Mouse (Mus musculus): ENCODE data around the gene Gpr65. TPM values are rescaled to one million over a fixed set of nuclear protein-coding genes. Genes with fewer than 3 reads are reported as not detected.

The Gpr65 gene
- polyA plus RNA-seq, 1 experiment from 2014 or later, result 0.10 TPM

GRCm38 (mm10) chr12:98252417-98252816, 16.0 kb upstream of the Gpr65 start:
- no peak overlapping the region for H3K27ac ChIP-seq (ENCODE audit: low read depth, low read length)
- no peak for DNase-seq (ENCODE audit: low spot score)

GRCm38 (mm10) chr12:98255373-98255995, 13.0 kb upstream of the Gpr65 start:
- 84% methylated on average over 13 of the region's 13 CpGs for WGBS
- no peak overlapping the region for H3K4me2 ChIP-seq (ENCODE audit: low read length)
- no peak for DNase-seq (ENCODE audit: low spot score)
- no peak overlapping the region for H3K4me3 ChIP-seq (ENCODE audit: low read depth, low read length)
- no peaks in the 10 kb centered on the region for H3K9me3 ChIP-seq (replicated peaks; ENCODE audit: control insufficient read depth, low read length)
- H3K9ac ChIP-seq (ENCODE audit: low read length), result no peak overlapping the region
- peaks cover under 1% of the 10 kb centered on the region; the same call in 1 of the 2 replicates for H3K36me3 ChIP-seq (ENCODE audit: control insufficient read depth, insufficient read depth, low read length)
- no peak for ATAC-seq
- H3K27ac ChIP-seq (ENCODE audit: low read depth, low read length), result no peak overlapping the region
- no peaks in the 10 kb centered on the region for H3K27me3 ChIP-seq (replicated peaks; ENCODE audit: control insufficient read depth, insufficient read depth, low read length)
- H3K4me1 ChIP-seq (ENCODE audit: control insufficient read depth, insufficient read depth, low read length), result no peaks in the 10 kb centered on the region

More at GRCm38 (mm10) chr12:98252417-98252816, 16.0 kb upstream of the Gpr65 start:
- 81% methylated on average over 2 of the region's 2 CpGs for WGBS
- no peak overlapping the region for H3K4me3 ChIP-seq (ENCODE audit: low read depth, low read length)
- no peak overlapping the region for H3K4me2 ChIP-seq (ENCODE audit: low read length)
- no peak for ATAC-seq
- no peaks in the 10 kb centered on the region for H3K27me3 ChIP-seq (replicated peaks; ENCODE audit: control insufficient read depth, insufficient read depth, low read length)
- no peaks in the 10 kb centered on the region for H3K9me3 ChIP-seq (replicated peaks; ENCODE audit: control insufficient read depth, low read length)
- no peaks in the 10 kb centered on the region for H3K4me1 ChIP-seq (ENCODE audit: control insufficient read depth, insufficient read depth, low read length)
- H3K36me3 ChIP-seq (ENCODE audit: control insufficient read depth, insufficient read depth, low read length), result peaks cover 4% of the 10 kb centered on the region; the same call in 1 of the 2 replicates
- H3K9ac ChIP-seq (ENCODE audit: low read length), result no peak overlapping the region

GRCm38 (mm10) chr12:98258371-98258844, 10.0 kb upstream of the Gpr65 start:
- H3K27me3 ChIP-seq (replicated peaks; ENCODE audit: control insufficient read depth, insufficient read depth, low read length), result no peaks in the 10 kb centered on the region
- H3K4me3 ChIP-seq (ENCODE audit: low read depth, low read length), result peak overlapping the region; percentile 70
- peak overlapping the region; percentile 92 for H3K9ac ChIP-seq (ENCODE audit: low read length)
- H3K36me3 ChIP-seq (ENCODE audit: control insufficient read depth, insufficient read depth, low read length), result no peaks in the 10 kb centered on the region
- ATAC-seq (no peak), DNase-seq (ENCODE audit: low spot score) (no peak)
- under 1% methylated on average over 6 of the region's 8 CpGs for WGBS
- peak overlapping the region; percentile 95 for H3K27ac ChIP-seq (ENCODE audit: low read depth, low read length)
- no peaks in the 10 kb centered on the region for H3K9me3 ChIP-seq (replicated peaks; ENCODE audit: control insufficient read depth, low read length)
- H3K4me1 ChIP-seq (ENCODE audit: control insufficient read depth, insufficient read depth, low read length), result no peaks in the 10 kb centered on the region
- peak overlapping the region; percentile 57 for H3K4me2 ChIP-seq (ENCODE audit: low read length)

- Histone ChIP-seq H3K4me2 (ENCODE audit: low read length) (peak within 1 kb of the TSS; percentile 57), H3K9me3 (replicated peaks; ENCODE audit: control insufficient read depth, low read length) (no peaks in the 10 kb centered on the region), H3K27me3 (replicated peaks; ENCODE audit: control insufficient read depth, insufficient read depth, low read length) (no peaks in the 10 kb centered on the region), H3K27ac (ENCODE audit: low read depth, low read length) (peak within 1 kb of the TSS; percentile 95), H3K9ac (ENCODE audit: low read length) (peak within 1 kb of the TSS; percentile 92), H3K4me3 (ENCODE audit: low read depth, low read length) (peak within 1 kb of the TSS; percentile 70), H3K4me1 (ENCODE audit: control insufficient read depth, insufficient read depth, low read length) (no peaks in the 10 kb centered on the region), H3K36me3 (ENCODE audit: control insufficient read depth, insufficient read depth, low read length) (no peaks in the 10 kb centered on the region)
- DNase-seq (ENCODE audit: low spot score) (peak; percentile 94), ATAC-seq (peak; percentile 95)
- WGBS, result under 1% methylated on average over 73 of the region's 76 CpGs
Measured at GRCm38 (mm10) chr12:98258845-98259517, 9.5 kb upstream of the Gpr65 start, which contains the start of gene Galc. Gene Galc (minus strand): TSS chr12:98259459.

GRCm38 (mm10) chr12:98259518-98259852, 8.9 kb upstream of the Gpr65 start:
- WGBS, result 4% methylated on average over 12 of the region's 12 CpGs
- peak overlapping the region; percentile 95; the same call in 1 of the 2 replicates for H3K27ac ChIP-seq (ENCODE audit: low read depth, low read length)
- H3K4me1 ChIP-seq (ENCODE audit: control insufficient read depth, insufficient read depth, low read length), result no peaks in the 10 kb centered on the region
- H3K36me3 ChIP-seq (ENCODE audit: control insufficient read depth, insufficient read depth, low read length), result no peaks in the 10 kb centered on the region
- H3K4me3 ChIP-seq (ENCODE audit: low read depth, low read length), result peak overlapping the region; percentile 70
- no peak for DNase-seq (ENCODE audit: low spot score)
- peak overlapping the region; percentile 57 for H3K4me2 ChIP-seq (ENCODE audit: low read length)
- no peak for ATAC-seq
- H3K9me3 ChIP-seq (replicated peaks; ENCODE audit: control insufficient read depth, low read length), result no peaks in the 10 kb centered on the region
- H3K9ac ChIP-seq (ENCODE audit: low read length), result peak overlapping the region; percentile 92
- no peaks in the 10 kb centered on the region for H3K27me3 ChIP-seq (replicated peaks; ENCODE audit: control insufficient read depth, insufficient read depth, low read length)

- no peak overlapping the region for H3K4me3 ChIP-seq (ENCODE audit: low read depth, low read length)
- no peak for DNase-seq (ENCODE audit: low spot score)
- 88% methylated on average over 9 of the region's 9 CpGs for WGBS
- H3K4me1 ChIP-seq (ENCODE audit: control insufficient read depth, insufficient read depth, low read length), result no peaks in the 10 kb centered on the region
- H3K9me3 ChIP-seq (replicated peaks; ENCODE audit: control insufficient read depth, low read length), result no peaks in the 10 kb centered on the region
- H3K27me3 ChIP-seq (replicated peaks; ENCODE audit: control insufficient read depth, insufficient read depth, low read length), result no peaks in the 10 kb centered on the region
- H3K9ac ChIP-seq (ENCODE audit: low read length), result no peak overlapping the region
- no peak for ATAC-seq
- no peaks in the 10 kb centered on the region for H3K36me3 ChIP-seq (ENCODE audit: control insufficient read depth, insufficient read depth, low read length)
- H3K4me2 ChIP-seq (ENCODE audit: low read length), result no peak overlapping the region
- H3K27ac ChIP-seq (ENCODE audit: low read depth, low read length), result no peak overlapping the region
Measured at GRCm38 (mm10) chr12:98265697-98266096, 2.7 kb upstream of the Gpr65 start.

- H3K4me2 ChIP-seq (ENCODE audit: low read length), result no peak overlapping the region
- ATAC-seq, result no peak
- no peaks in the 10 kb centered on the region for H3K27me3 ChIP-seq (replicated peaks; ENCODE audit: control insufficient read depth, insufficient read depth, low read length)
- no peak for DNase-seq (ENCODE audit: low spot score)
- no peak overlapping the region for H3K9ac ChIP-seq (ENCODE audit: low read length)
- H3K4me3 ChIP-seq (ENCODE audit: low read depth, low read length), result no peak overlapping the region
- no peaks in the 10 kb centered on the region for H3K36me3 ChIP-seq (ENCODE audit: control insufficient read depth, insufficient read depth, low read length)
- 85% methylated on average over 17 of the region's 17 CpGs for WGBS
- H3K9me3 ChIP-seq (replicated peaks; ENCODE audit: control insufficient read depth, low read length), result no peaks in the 10 kb centered on the region
- no peaks in the 10 kb centered on the region for H3K4me1 ChIP-seq (ENCODE audit: control insufficient read depth, insufficient read depth, low read length)
- H3K27ac ChIP-seq (ENCODE audit: low read depth, low read length), result no peak overlapping the region
Measured at GRCm38 (mm10) chr12:98269791-98270745, 1.6 kb downstream of the Gpr65 start.

GRCm38 (mm10) chr12:98270810-98271566, 2.6 kb downstream of the Gpr65 start:
- ATAC-seq (no peak), DNase-seq (ENCODE audit: low spot score) (no peak)
- H3K4me2 ChIP-seq (ENCODE audit: low read length), result no peak overlapping the region
- H3K36me3 ChIP-seq (ENCODE audit: control insufficient read depth, insufficient read depth, low read length), result no peaks in the 10 kb centered on the region
- H3K9ac ChIP-seq (ENCODE audit: low read length), result no peak overlapping the region
- H3K9me3 ChIP-seq (replicated peaks; ENCODE audit: control insufficient read depth, low read length), result no peaks in the 10 kb centered on the region
- H3K4me3 ChIP-seq (ENCODE audit: low read depth, low read length), result no peak overlapping the region
- no peaks in the 10 kb centered on the region for H3K27me3 ChIP-seq (replicated peaks; ENCODE audit: control insufficient read depth, insufficient read depth, low read length)
- no peak overlapping the region for H3K27ac ChIP-seq (ENCODE audit: low read depth, low read length)
- 67% methylated on average over 12 of the region's 12 CpGs for WGBS
- no peaks in the 10 kb centered on the region for H3K4me1 ChIP-seq (ENCODE audit: control insufficient read depth, insufficient read depth, low read length)

All from forebrain, embryonic 14.5 days (tissue).